Mouse (Mus musculus) heart, postnatal 0 days (tissue): ENCODE data around the gene Fgd3.

Source experiments
- CTCF ChIP-seq: IDR thresholded peaks from 2 replicates; pipeline ENCODE4 v1.5.1; 2016; ENCODE audit warnings: antibody characterized with exemption, control low read depth, low read depth
- EP300 ChIP-seq: IDR thresholded peaks from 2 replicates; pipeline ENCODE4 v1.6.1; 2016; ENCODE audit warnings: antibody characterized with exemption, low read depth

- TF ChIP-seq CTCF, result no peak
- TF ChIP-seq EP300, result no peak
Observed at GRCm38 (mm10) chr13:49296270-49296669, 23.8 kb downstream of the Fgd3 start.
